Mouse (Mus musculus) spleen, adult 2 months (tissue): ENCODE measurements around the gene Dcdc2c.

Experiments used
- CTCF ChIP-seq: fragments of 200-500 bp; IDR thresholded peaks from 2 replicates; pipeline ENCODE4 v1.5.1; 2011; ENCODE audit warnings: mild to moderate bottlenecking, inconsistent platforms; ENCODE audit not compliant: insufficient read depth, insufficient read length, insufficient replicate concordance; ENCODE audit errors: extremely low read depth
- POLR2A ChIP-seq: fragments of 200-500 bp; IDR thresholded peaks from 2 replicates; pipeline ENCODE4 v1.6.1; 2011; ENCODE audit warnings: low read depth, low read length, inconsistent platforms

DNA sequence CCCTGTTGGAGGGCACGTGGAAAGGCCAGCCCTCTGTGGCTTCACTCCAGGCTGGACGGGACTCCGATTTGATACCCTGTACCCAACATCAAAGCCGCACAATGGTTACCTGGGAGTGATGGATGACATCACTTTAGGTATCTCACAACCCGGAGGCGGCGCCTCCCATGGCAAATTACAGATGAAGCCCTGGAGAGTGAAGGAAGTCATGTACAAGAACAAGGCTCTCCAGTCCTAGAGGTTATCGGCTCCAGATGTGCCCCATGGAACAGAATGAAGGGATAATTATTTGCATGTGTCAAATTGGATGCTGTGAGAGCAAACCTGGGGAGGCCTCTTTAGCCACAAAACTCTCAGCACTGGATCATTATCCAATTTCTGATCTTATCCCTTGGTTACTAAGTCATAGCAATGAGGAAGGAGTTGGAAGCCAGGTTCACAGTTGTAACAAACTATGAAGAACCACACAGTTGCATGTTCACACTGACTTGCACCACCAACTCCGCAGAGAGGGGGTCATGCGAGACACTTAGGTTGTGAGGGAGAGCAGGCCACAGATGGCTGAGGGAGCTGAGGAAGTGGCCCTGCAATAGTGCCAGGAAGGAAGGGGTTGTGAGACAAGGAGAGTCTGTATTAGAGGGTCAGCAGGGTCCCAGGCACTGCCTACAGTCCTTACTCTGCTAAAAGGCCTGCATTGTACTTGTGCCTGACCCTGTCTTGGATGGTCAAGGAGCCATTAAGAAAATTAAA lies 144.4 kb downstream of the Dcdc2c start:
- TF ChIP-seq POLR2A (no peak), CTCF (no peak)
